Mouse (Mus musculus) midbrain, postnatal 0 days (tissue): Measurements from ENCODE around the gene Olfr1417. TPM values are rescaled to one million over a fixed set of nuclear protein-coding genes. Genes with fewer than 3 reads are reported as not detected.

Source experiments
- ATAC-seq: fragments of 200-750 bp; cut with Nextera tagmentation; 2 replicates; pipeline ENCODE4 v1.8.0; 2017; ENCODE audit warnings: moderate number of reproducible peaks, mild to moderate bottlenecking, moderate TSS enrichment, moderate library complexity; ENCODE audit not compliant: low FRiP score
- DNase-seq: peaks from one replicate; pipeline ENCODE4 v3.0.0-alpha.2; 2015; ENCODE audit warnings: low spot score
- H3K27ac ChIP-seq: fragments of 300-500 bp; sonication (generic); 2 replicates; pipeline ENCODE4 v1.5.1; 2014; ENCODE audit warnings: low read depth, mild to moderate bottlenecking, low read length, mixed read lengths
- H3K27me3 ChIP-seq: fragments of 300-500 bp; sonication (generic); 2 replicates; pipeline ENCODE4 v1.6.1; 2014; ENCODE audit warnings: low read length, control low read depth, mixed read lengths; ENCODE audit not compliant: insufficient read depth
- H3K36me3 ChIP-seq: fragments of 300-500 bp; sonication (generic); 2 replicates; pipeline ENCODE4 v1.6.1; 2014; ENCODE audit warnings: low read length, control low read depth, mixed read lengths; ENCODE audit not compliant: insufficient read depth
- H3K4me1 ChIP-seq: fragments of 300-500 bp; sonication (generic); 2 replicates; pipeline ENCODE4 v1.6.1; 2014; ENCODE audit warnings: mild to moderate bottlenecking, control low read depth, antibody characterized with exemption, low read length, mixed read lengths; ENCODE audit not compliant: insufficient read depth
- H3K4me2 ChIP-seq: fragments of 300-500 bp; sonication (generic); 2 replicates; pipeline ENCODE4 v1.6.1; 2014; ENCODE audit warnings: low read depth, mild to moderate bottlenecking, low read length, mixed read lengths; ENCODE audit not compliant: poor library complexity, severe bottlenecking
- H3K4me3 ChIP-seq: fragments of 300-500 bp; sonication (generic); 2 replicates; pipeline ENCODE4 v1.5.1; 2014; ENCODE audit warnings: low read depth, mild to moderate bottlenecking, low read length, moderate library complexity
- H3K9ac ChIP-seq: fragments of 300-500 bp; sonication (generic); replicated peaks from 2 replicates; pipeline ENCODE4 v1.6.1; 2014; ENCODE audit warnings: mild to moderate bottlenecking, low read length, moderate library complexity, mixed read lengths; ENCODE audit not compliant: poor library complexity, severe bottlenecking
- H3K9me3 ChIP-seq: fragments of 300-500 bp; sonication (generic); 2 replicates; pipeline ENCODE4 v1.6.1; 2016; ENCODE audit warnings: low read length, control low read depth
- CTCF ChIP-seq: IDR thresholded peaks from 2 replicates; pipeline ENCODE4 v1.5.1; 2016; ENCODE audit warnings: antibody characterized with exemption, mild to moderate bottlenecking
- WGBS: fragments of 180-500 bp; shearing (Covaris S2); extraction: QIAGEN DNeasy Blood & Tissue Kit; methylation state at CpG from one replicate; pipeline ENCODE4 v1.1.7; 2014; 5-methylcytosine and 5-hydroxymethylcytosine counted together
- polyA plus RNA-seq: library from polyadenylated mRNA; unstranded; fragments of >200 nt; fragmentation: Nextera tagmentation; extraction: Ambion mirVana; gene quantifications from 2 replicates; pipeline ENCODE4 v1.2.1, GENCODE M21; 2015
- total RNA-seq: library from RNA; depleted of rRNA; stranded (reverse); fragments of >200 nt; gene quantifications from 2 replicates; pipeline ENCODE4 v1.2.3, GENCODE M21; 2014

Olfr1417 gene
- total and polyA plus RNA-seq, 2 experiments from 2014 or later = 0.16 TPM; not detected in 1

GRCm38 (mm10) chr19:11814742-11815333 is 24.2 kb downstream of the Olfr1417 start:
- Histone ChIP-seq H3K27me3 (no peaks in the 10 kb centered on the region), H3K4me3 (no peak overlapping the region), H3K36me3 (no peaks in the 10 kb centered on the region), H3K9ac (no peak overlapping the region), H3K4me1 (peaks cover 11% of the 10 kb centered on the region; the same call in 1 of the 2 replicates), H3K9me3 (no peaks in the 10 kb centered on the region), H3K4me2 (no peak overlapping the region), H3K27ac (no peak overlapping the region)
- ATAC-seq = no peak
- no peak for TF ChIP-seq CTCF
- no peak for DNase-seq
- 79% methylated on average over 6 of the region's 6 CpGs for WGBS

- TF ChIP-seq CTCF = no peak
- H3K36me3 ChIP-seq = no peaks in the 10 kb centered on the region
- DNase-seq = no peak
- no peak overlapping the region for H3K9ac ChIP-seq
- WGBS = 9% methylated on average over 8 of the region's 8 CpGs
- no peaks in the 10 kb centered on the region for H3K9me3 ChIP-seq
- H3K4me1 ChIP-seq = peaks cover 11% of the 10 kb centered on the region; the same call in 1 of the 2 replicates
- peak overlapping the region; percentile 18; the same call in 1 of the 2 replicates for H3K4me2 ChIP-seq
- H3K4me3 ChIP-seq = no peak overlapping the region
- H3K27ac ChIP-seq = no peak overlapping the region
- H3K27me3 ChIP-seq = no peaks in the 10 kb centered on the region
- no peak for ATAC-seq
Measured at GRCm38 (mm10) chr19:11813649-11814048, 25.4 kb downstream of the Olfr1417 start.

GRCm38 (mm10) chr19:11813136-11813535 is 25.9 kb downstream of the Olfr1417 start:
- TF ChIP-seq CTCF = no peak
- Histone ChIP-seq H3K4me2 (no peak overlapping the region), H3K36me3 (no peaks in the 10 kb centered on the region), H3K4me3 (no peak overlapping the region), H3K4me1 (peaks cover 11% of the 10 kb centered on the region; the same call in 1 of the 2 replicates), H3K9ac (no peak overlapping the region), H3K9me3 (no peaks in the 10 kb centered on the region), H3K27me3 (no peaks in the 10 kb centered on the region), H3K27ac (no peak overlapping the region; the same call in 1 of the 2 replicates)
- DNase-seq (no peak), ATAC-seq (no peak)
- 42% methylated on average over 4 of the region's 4 CpGs for WGBS

DNA sequence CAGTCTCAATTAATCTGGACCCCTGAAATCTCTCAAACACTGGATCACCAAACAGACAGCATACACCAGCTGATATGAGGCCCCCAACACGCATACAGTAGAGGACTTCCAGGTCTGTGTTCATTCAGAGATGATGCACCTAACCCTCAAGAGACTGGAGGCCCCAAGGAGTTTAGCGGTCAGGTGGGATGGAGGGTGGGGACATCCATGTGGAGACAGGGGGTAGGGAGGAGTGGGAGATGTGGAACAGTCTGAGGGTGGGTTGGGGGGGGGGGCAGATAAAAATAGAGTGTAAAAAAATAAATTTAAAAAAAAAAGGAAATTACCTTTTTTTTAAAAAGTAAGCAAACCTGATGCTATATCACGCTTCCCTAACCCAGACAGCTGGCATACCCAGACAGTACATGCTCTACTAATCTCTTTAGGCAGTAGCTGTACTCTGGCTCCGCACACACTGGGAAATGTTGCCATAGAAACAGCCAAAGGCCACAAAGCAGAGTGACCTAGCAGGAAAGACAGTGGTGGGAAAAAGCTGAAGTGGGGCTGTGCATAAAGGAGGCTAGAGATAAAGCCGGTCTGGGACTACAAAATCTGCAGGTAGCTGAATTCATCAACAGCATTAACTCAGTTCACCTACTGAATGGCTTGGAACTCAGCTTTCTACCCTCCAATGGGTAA is 27.2 kb downstream of the Olfr1417 start:
- ATAC-seq (peak; percentile 90), DNase-seq (peak; percentile 81)
- no peaks in the 10 kb centered on the region for H3K9me3 ChIP-seq
- no peak for TF ChIP-seq CTCF
- no peak overlapping the region for H3K9ac ChIP-seq
- H3K4me3 ChIP-seq = no peak overlapping the region
- H3K27ac ChIP-seq = peak overlapping the region; percentile 26; the same call in 1 of the 2 replicates
- H3K27me3 ChIP-seq = no peaks in the 10 kb centered on the region
- H3K4me2 ChIP-seq = peak overlapping the region; percentile 28
- no peaks in the 10 kb centered on the region for H3K36me3 ChIP-seq
- 18% methylated on average over 5 of the region's 5 CpGs for WGBS
- peaks cover 11% of the 10 kb centered on the region; the same call in 1 of the 2 replicates for H3K4me1 ChIP-seq

- DNase-seq (peak; percentile 2), ATAC-seq (no peak)
- no peak overlapping the region for H3K4me3 ChIP-seq
- H3K36me3 ChIP-seq = no peaks in the 10 kb centered on the region
- TF ChIP-seq CTCF = no peak
- peaks cover 11% of the 10 kb centered on the region; the same call in 1 of the 2 replicates for H3K4me1 ChIP-seq
- no peak overlapping the region for H3K9ac ChIP-seq
- no peak overlapping the region for H3K27ac ChIP-seq
- 33% methylated on average over 1 of the region's 1 CpGs for WGBS
- H3K27me3 ChIP-seq = no peaks in the 10 kb centered on the region
- no peak overlapping the region for H3K4me2 ChIP-seq
- H3K9me3 ChIP-seq = no peaks in the 10 kb centered on the region
Measured at GRCm38 (mm10) chr19:11810856-11811255, 28.2 kb downstream of the Olfr1417 start.
